Mouse (Mus musculus) thymus, postnatal 14 days (tissue): ENCODE measurements around the gene Lsm4.
A peak's percentile ranks its signal among the peaks of the same experiment; 100 is the strongest.

ENCODE experiments used
- DNase-seq: peaks from one replicate; pipeline ENCODE4 v3.0.0; 2021

Gene Lsm4

GRCm38 (mm10) chr8:70701048-70701981 is 28.3 kb downstream of the Lsm4 start:
- DNase-seq: peak; percentile 30

- DNase-seq: no peak
These were observed 29.2 kb downstream of the Lsm4 start for GRCm38 (mm10) chr8:70701982-70702841.

- no peak for DNase-seq
These were observed 29.8 kb downstream of the Lsm4 start for GRCm38 (mm10) chr8:70702842-70703182.

- DNase-seq: no peak
These were observed 30.2 kb downstream of the Lsm4 start, which contains the start of gene Iqcn for GRCm38 (mm10) chr8:70703287-70703686. Iqcn (plus strand) TSS chr8:70703457.

DNA sequence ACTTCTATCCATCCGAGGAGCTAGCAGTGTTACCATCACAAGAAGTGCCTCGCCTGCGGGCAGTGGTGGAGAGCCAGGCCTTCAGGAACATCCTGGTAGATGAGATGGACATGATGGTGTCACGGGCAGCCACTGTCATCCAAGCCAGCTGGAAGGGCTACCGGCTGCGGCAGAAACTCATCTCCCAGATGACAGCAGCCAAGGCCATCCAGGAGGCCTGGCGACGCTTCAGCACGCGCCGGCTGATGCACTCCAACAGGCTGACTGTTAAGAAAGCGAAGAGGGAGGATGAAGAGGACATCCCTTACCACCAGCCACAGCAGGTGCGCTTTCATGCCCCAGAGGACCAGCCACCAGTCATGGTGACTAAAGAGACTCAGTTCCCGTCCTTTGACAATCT is 35.2 kb downstream of the Lsm4 start:
- DNase-seq: no peak

GRCm38 (mm10) chr8:70709794-70710193 is 36.7 kb downstream of the Lsm4 start:
- no peak for DNase-seq

GRCm38 (mm10) chr8:70710296-70710695 is 37.2 kb downstream of the Lsm4 start:
- DNase-seq: no peak

DNA sequence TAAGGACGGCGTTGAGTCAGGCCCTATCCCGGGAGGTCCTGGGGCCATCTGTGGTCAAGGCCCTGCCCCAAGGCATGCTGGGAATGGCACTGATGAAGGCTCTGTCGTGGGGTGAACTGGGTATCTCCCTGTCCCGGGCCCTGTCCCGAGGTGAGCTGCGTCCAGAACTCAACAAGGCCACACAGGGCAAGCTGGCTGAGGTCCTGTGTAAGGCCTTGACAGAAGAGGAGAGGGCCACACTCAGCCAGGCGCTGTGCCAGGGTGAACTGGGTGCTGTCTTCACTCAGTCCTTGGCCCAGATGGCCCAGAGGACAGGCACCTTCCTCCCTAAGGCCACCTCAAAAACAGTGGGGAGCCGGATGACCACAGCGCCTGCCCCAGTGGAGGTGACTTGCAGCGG is 38.0 kb downstream of the Lsm4 start:
- DNase-seq: no peak

- DNase-seq: no peak
These were observed 40.9 kb downstream of the Lsm4 start for GRCm38 (mm10) chr8:70713991-70714390.

- DNase-seq: no peak
These were observed 42.0 kb downstream of the Lsm4 start for GRCm38 (mm10) chr8:70715086-70715485.

DNA sequence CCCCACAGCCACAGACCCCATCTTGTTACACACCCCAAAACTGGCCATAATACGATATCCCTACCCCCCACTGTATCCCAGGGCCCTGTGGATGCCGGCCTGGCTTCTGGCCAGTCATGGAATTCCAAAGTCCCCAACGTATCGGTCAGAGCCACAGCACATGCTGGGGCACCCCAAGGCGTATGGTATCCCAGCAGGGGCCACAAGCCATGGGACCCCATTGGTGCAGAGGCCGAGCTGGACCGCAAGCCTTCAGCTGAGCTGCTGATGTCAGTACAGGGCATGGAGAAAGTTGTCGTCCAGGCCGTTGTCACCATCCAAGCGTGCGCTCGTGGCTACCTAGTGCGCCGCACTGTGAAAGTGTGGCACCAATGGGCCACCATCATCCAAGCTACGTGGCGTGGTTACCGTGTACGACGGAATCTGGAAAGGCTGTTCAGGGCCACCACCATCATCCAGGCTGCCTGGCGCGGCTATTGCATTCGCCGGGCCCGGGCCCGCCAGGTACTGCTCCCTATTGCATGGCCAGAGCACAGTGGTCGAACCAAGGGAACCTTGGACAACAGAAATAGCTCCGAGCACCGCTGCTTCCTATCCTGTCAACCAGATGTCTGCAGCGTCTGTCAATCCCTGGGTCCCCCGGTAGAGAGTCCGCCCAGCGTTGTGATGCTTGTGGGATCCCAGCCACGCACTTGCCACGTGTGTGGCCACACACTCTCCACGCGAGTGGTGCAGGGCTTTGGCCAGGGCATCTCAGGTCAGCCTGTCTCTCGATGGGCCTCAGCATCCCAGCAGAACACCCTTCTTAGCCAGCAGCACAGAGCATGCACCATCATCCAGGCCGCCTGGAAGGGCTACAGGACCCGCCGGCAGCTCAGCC is 43.7 kb downstream of the Lsm4 start:
- no peak for DNase-seq

- peak; percentile 87 for DNase-seq
These were observed 45.2 kb downstream of the Lsm4 start, which contains the start of gene Gm3336 for GRCm38 (mm10) chr8:70718297-70718696. Gm3336 (plus strand) TSS chr8:70718543.

- DNase-seq: no peak
These were observed 46.8 kb downstream of the Lsm4 start for GRCm38 (mm10) chr8:70719796-70720270.

DNA sequence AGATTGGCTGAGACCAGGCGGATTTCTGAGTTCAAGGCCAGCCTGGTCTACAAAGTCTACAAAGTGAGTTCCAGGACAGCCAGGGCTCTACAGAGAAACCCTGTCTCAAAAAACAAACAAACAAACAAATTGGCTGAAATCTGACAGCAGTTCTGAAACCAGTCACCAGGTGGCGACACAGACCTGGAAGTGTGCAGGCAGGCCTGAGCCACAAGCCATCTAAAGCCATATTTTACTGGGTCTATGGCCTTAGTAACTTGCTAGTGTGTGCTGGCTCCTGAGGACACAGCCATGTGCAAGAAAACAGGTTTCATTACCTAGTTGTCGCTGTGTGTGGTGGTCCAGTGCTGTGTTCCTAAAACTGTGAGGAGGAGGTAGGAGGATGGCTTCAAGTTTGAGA is 47.7 kb downstream of the Lsm4 start:
- DNase-seq: peak; percentile 76

DNA sequence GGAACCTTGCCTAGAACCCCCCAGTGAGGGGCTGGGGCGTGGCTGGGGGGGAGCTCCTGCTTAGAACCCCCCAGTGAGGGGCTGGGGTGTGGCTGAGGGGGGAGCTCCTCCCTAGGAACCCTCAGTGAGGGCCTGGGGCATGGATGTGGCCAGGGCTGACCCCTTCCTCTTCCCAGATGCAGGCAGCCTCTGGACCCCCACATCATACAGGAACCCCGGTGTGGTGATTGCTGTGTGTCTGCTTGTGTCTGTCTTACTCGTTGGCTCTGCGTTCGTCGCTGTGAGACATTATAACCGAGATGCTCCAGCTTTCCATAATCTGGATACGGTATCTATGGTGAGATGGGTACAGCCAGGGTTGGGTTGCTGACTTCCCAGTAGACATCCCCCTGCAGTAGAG is 48.6 kb downstream of the Lsm4 start:
- DNase-seq: no peak

- no peak for DNase-seq
These were observed 50.6 kb downstream of the Lsm4 start, which contains the start of gene Pde4c for GRCm38 (mm10) chr8:70723486-70724210. Pde4c (plus strand) TSS chr8:70723720.

DNA sequence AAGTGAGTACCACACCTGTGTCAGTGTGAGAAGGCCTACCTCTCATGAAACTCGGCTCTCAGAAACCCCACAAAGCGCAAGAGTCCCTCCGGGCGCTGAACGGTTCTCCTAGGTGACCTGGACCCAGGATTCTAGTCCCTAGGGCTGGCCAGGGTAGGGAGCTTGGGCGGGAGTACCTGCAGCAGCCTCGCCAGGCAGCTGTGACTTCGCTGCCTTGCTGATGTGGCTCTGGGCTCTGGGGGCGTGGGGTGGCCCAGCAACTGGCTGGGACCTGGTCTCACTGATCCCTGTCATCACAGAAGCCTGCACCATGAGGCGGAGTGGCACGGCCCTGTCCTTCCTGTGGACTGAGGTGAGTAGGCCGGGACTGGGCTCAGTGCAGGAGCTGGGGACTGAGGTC is 51.2 kb downstream of the Lsm4 start:
- no peak for DNase-seq

DNA sequence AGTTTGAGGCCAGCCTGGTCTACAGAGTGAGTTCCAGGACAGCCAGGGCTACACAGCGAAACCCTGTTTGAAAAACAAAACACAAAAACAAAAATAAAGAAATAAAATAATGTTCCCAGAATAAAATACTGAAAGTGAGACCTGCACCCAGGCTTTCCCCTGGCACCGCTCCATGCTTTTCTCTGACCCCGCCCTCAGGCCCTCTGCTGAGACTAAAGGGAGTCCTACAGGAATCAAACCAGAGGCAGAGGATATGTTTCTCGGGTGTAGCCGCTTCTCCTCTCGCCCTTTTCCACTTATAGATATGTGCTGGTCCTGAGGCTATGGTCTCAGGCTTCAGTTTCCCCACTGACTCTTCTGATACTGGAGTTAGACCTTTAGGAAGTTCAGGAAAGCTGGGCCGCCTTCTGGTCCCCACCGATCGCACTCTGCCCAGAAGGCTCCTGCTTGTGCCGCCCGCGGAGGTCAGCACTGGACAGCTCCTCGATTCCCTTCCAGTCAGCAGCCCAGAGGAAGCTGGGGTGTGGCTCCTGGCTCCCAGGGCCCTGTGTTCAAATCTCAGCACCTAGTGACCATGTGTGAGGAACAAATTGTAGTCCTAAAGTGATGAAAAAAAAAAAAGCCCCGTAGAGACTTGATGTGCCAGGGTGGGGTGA is 52.9 kb downstream of the Lsm4 start:
- no peak for DNase-seq

GRCm38 (mm10) chr8:70726721-70727120 is 53.7 kb downstream of the Lsm4 start:
- DNase-seq: no peak
